Mouse (Mus musculus) B cell, adult (primary cell): ENCODE data around the gene Pth2. TPM values are rescaled to one million over a fixed set of nuclear protein-coding genes. Genes with fewer than 3 reads are reported as not detected.

ENCODE experiments used
- total RNA-seq: library from RNA; stranded (reverse); gene quantifications from 4 replicates; pipeline ENCODE4 v1.2.4, GENCODE M21; 2023; ENCODE audit not compliant: inconsistent age

The Pth2 gene
- total RNA-seq = not detected in 4 replicates

GRCm38 (mm10) chr7:45180896-45181477 is at the start of gene Pth2:
Gene Pth2, plus strand, starts transcription at chr7:45180995.

DNA sequence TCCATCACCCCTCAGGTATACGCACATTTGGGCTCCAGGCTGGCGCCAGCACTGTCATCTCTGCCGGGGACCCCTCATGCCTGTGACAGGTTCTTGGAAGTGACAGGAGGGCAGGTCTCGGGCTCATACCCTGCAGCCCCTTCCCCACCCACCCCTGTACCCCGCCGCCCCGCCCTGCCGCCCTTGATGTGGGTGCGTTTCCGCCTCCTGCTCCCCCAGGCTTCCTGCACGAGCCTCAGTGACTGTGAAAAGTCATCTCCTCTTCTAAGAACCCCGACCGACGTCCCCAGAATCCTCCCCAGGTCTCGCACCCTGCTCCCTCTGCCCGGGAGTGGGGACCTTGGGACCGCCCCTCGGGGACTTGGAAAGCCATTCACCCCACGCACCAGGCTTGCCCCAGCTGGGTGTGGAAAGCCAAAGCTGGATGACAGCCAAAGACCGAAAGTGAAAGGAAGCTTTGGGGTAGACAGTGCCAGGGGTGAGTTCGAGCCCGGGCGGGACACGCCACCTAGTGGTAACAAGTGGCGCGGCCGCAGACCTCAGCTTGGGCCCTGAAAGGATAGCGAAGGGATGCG is 44.7 kb upstream of the Pth2 start, which contains the start of the genes Gm45713 and Flt3l:
Gene Gm45713, minus strand, starts transcription at position 239 of the 575 bp plus-strand sequence.
Gene Flt3l, minus strand, starts transcription at position 440 of the 575 bp plus-strand sequence.

GRCm38 (mm10) chr7:45154096-45154992 is 26.5 kb upstream of the Pth2 start, which contains the start of the genes Pih1d1 and Aldh16a1:
Gene Pih1d1, plus strand, starts transcription at chr7:45154303.
Gene Aldh16a1, minus strand, starts transcription at chr7:45154584.

DNA sequence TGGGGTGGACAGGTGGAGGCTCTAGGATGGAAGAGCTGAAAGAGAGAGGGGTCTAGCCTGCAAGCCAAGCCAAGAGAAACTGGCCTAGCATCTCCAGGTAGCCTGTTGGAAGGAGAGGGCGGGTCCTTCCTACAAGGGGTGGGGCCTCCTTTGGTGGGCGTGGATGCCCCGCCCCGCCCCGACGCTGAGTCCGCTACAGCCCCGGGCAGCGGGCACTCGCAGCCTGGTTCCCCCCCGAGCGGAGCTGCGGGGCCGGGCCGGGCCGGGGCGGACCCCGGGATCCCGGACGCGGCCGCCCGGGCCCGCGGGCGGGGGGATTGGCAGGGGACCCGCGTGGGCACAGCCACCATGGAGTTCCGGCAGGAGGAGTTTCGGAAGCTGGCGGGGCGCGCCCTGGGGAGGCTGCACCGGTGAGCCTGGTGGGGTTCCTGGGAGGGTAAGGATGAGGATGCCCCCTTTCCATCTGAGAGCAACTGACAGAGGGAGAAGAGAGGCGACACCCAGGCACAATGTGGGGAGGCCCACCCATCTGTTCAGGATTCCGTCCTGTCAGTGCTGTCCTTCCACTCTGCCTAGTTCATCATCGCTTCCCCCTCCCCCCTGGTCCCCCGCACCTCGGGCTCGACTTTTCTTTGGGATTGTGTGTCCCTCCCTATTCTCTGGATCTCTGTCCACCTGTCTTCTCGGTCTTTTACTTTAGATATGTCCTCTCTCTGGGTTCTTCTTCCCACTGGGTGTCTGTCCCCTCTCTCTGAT is 16.9 kb upstream of the Pth2 start, which contains the start of gene Slc17a7:
Gene Slc17a7, plus strand, starts transcription at position 215 of the 756 bp plus-strand sequence.

DNA sequence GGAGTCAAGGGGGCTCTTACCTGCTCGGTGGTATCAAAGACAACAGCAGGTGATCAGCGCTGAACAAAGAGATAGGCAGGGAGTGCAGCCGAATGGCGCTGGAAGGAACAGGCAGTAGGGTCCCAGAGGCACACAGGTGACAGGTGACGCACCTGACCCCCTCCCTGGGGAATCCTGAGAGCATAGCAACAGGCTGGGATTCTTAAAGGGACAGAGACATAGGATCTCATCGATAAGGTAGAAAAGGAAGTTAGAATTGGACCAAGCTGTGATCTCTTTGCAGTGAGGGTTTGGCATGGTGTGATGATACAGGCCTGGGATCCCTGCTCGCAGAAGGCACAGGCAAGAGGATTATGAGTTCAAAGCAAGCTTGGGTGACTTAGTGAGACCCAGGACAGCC is 1.3 kb upstream of the Pth2 start, which contains the start of gene Gfy:
Gene Gfy, minus strand, starts transcription at position 101 of the 400 bp plus-strand sequence.

GRCm38 (mm10) chr7:45204380-45205143 is 23.8 kb downstream of the Pth2 start, which contains the start of gene Ccdc155:
Gene Ccdc155, minus strand, starts transcription at chr7:45204892.

DNA sequence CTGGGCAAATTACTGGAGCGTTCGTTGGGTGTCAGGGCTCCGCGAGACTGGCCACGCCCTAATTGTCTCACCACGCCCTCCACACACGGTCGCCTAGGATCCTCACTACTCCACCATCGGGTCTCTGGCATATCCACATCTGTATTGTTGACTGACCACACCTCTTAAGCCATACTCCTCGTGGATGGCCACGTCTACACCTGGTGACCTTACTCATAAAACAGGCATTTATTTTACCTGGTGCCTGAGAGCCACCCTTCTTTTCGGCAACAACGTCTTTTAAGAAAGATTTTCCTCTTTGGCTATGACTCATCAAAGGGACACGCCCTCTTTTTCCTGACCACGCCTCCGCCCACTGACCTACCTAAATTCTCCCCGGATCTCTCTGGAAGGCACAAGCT is 31.1 kb downstream of the Pth2 start, which contains the start of gene Dkkl1:
Gene Dkkl1, minus strand, starts transcription at position 297 of the 401 bp plus-strand sequence.

DNA sequence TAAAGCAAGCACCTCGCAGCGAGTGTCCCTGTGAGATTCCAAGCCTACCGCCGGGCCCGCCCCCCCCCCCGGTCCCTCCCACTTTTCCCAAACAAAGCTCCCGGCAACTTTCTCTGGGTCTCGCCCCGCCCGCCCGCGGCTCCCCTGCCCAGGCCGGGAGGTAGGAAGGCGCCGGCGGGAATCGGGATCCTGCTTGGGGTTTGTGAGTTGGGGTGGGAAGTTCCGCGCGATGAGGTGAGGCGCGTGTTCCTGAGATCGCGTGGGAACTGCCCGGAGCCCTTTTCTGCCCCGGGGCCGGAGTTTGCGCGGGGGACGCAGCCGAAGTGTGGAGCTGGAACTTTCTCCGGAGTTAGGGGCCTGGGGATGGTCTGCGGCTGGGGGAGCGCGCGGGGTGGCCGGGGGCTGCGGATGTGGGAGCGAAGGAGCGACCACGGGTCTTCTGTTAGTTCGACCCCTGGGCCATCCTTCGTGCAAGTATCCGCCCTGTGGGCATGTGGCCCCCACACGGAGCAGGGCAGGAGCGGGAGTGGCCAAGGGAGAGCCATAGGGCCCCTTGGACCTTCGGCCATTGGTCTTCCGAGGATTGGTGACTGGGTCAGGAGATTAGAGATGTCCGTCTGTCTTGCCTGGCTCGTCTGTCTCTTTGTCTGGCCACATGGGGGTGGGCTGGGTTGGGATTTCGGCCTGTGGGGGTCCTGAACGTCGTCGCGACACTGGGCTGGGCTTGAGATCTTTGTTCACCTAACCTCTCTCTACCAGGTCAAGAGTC is 35.1 kb downstream of the Pth2 start, which contains the start of gene Tead2:
Gene Tead2, plus strand, starts transcription at position 81 of the 769 bp plus-strand sequence.

Other genes starting within 250 kb of the Pth2 start
- not detected in 4 replicates for gene Tsks, start 237.8 kb upstream of the Pth2 start, total RNA-seq
- not detected in 4 replicates for gene Cpt1c, start 206.1 kb upstream of the Pth2 start, total RNA-seq
- gene Prmt1, start 194.4 kb upstream of the Pth2 start, total RNA-seq = 128 to 149 TPM (median 145 TPM) in 4 replicates
- 166 to 184 TPM (median 173 TPM) in 4 replicates for gene Irf3, start 183.3 kb upstream of the Pth2 start, total RNA-seq
- 28.2 to 38.2 TPM (median 30.9 TPM) in 4 replicates for gene Bcl2l12, start 182.3 kb upstream of the Pth2 start, total RNA-seq
- 96.2 to 104 TPM (median 99.7 TPM) in 4 replicates for gene Scaf1, start 164.6 kb upstream of the Pth2 start, total RNA-seq
- gene Rras, start 163.0 kb upstream of the Pth2 start, total RNA-seq = 13.0 to 15.4 TPM (median 14.8 TPM) in 4 replicates
- 69.6 to 74.4 TPM (median 71.7 TPM) in 4 replicates for gene Prr12, start 128.1 kb upstream of the Pth2 start, total RNA-seq
- gene Nosip, start 118.6 kb upstream of the Pth2 start, total RNA-seq = 55.5 to 60.4 TPM (median 57.4 TPM) in 4 replicates
- 3.5 to 5.4 TPM (median 3.8 TPM) in 4 replicates for gene Prrg2, start 118.3 kb upstream of the Pth2 start, total RNA-seq
- 2.0 to 5.7 TPM (median 3.9 TPM) in 4 replicates for gene Rcn3, start 88.8 kb upstream of the Pth2 start, total RNA-seq
- 30.4 to 37.3 TPM (median 33.5 TPM) in 4 replicates for gene Fcgrt, start 77.1 kb upstream of the Pth2 start, total RNA-seq
- 2,358 to 2,650 TPM (median 2,499 TPM) in 4 replicates for gene Rps11, start 56.6 kb upstream of the Pth2 start, total RNA-seq
- 4,140 to 4,660 TPM (median 4,377 TPM) in 4 replicates for gene Rpl13a, start 52.2 kb upstream of the Pth2 start, total RNA-seq
- gene Gm45713, start 44.8 kb upstream of the Pth2 start, total RNA-seq = 0.87 TPM in 1 of 4 replicates, not detected in the others
- gene Flt3l, start 44.6 kb upstream of the Pth2 start, total RNA-seq = 70.7 to 77.9 TPM (median 74.1 TPM) in 4 replicates
- 46.7 to 53.9 TPM (median 51.0 TPM) in 4 replicates for gene Pih1d1, start 26.7 kb upstream of the Pth2 start, total RNA-seq
- 100 to 121 TPM (median 116 TPM) in 4 replicates for gene Aldh16a1, start 26.4 kb upstream of the Pth2 start, total RNA-seq
- not detected in 4 replicates for gene Slc17a7, start 17.0 kb upstream of the Pth2 start, total RNA-seq
- gene Gfy, start 1.4 kb upstream of the Pth2 start, total RNA-seq = not detected in 4 replicates
- gene Ccdc155, start 23.9 kb downstream of the Pth2 start, total RNA-seq = 0.54 to 1.1 TPM (median 0.78 TPM) in 4 replicates
- gene Dkkl1, start 31.2 kb downstream of the Pth2 start, total RNA-seq = 1.3 to 2.7 TPM (median 2.0 TPM) in 3 of 4 replicates, not detected in the other
- not detected in 4 replicates for gene Tead2, start 34.8 kb downstream of the Pth2 start, total RNA-seq
- 1,683 to 1,834 TPM (median 1,832 TPM) in 4 replicates for gene Cd37, start 58.1 kb downstream of the Pth2 start, total RNA-seq
- gene Slc6a16, start 60.1 kb downstream of the Pth2 start, total RNA-seq = not detected in 4 replicates
- gene Slc6a21, start 96.5 kb downstream of the Pth2 start, total RNA-seq = 0.51 to 0.64 TPM (median 0.60 TPM) in 4 replicates
- 5.9 to 13.0 TPM (median 9.1 TPM) in 4 replicates for gene Trpm4, start 152.8 kb downstream of the Pth2 start, total RNA-seq
- gene Hrc, start 154.3 kb downstream of the Pth2 start, total RNA-seq = not detected in 4 replicates
- 0.13 to 0.33 TPM (median 0.23 TPM) in 4 replicates for gene Ppfia3, start 186.0 kb downstream of the Pth2 start, total RNA-seq
- 1.2 TPM in 1 of 4 replicates, not detected in the others for gene Lin7b, start 189.6 kb downstream of the Pth2 start, total RNA-seq
- gene Snrnp70, start 214.7 kb downstream of the Pth2 start, total RNA-seq = 574 to 602 TPM (median 590 TPM) in 4 replicates
- gene Kcna7, start 224.7 kb downstream of the Pth2 start, total RNA-seq = not detected in 4 replicates
- gene Ntf5, start 232.7 kb downstream of the Pth2 start, total RNA-seq = not detected in 4 replicates
- gene Lhb, start 239.8 kb downstream of the Pth2 start, total RNA-seq = not detected in 4 replicates